ENCODE assay signal across 11 mouse cellular contexts in the genomic region with DNA sequence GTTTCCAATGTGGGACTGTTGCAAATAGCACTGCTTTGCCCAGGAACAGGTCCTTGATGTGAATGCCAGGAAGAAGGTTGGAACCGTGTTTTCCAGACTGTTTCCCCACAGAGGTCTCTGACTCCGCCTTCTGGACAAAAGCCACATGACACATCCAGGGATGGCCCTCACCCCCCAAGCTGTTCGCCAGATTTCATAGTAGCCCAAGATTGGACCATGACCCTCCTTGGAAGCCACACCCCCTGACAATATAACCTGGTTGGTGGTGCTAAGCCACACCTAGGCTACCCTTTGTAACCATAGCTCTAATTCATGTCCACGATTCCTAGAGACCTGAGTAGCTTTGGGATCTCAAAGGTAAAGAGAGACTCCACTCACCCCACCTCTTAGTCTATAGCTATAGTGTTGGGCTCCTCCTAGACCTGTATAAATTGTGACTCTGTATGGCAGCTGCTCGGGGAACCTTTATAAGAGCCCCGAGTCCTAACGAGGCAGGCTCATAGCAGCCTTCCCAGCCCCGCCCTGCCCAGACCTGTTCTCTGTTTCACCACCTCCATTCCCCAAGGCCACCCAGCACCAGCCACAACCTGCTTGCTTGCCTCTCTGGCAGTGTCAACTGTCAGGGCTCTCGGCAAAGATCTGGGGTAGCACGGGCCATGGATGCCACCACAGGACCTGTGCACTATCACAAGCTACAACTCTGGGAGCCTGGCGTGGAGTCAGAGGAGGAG. TPM values are rescaled to one million over a fixed set of nuclear protein-coding genes. Genes with fewer than 3 reads are reported as not detected.
DNase-seq lines count a peak whose midpoint lies in the region; ATAC-seq and TF ChIP-seq lines count a peak whose summit lies in the region.
"Had no signal": no experiment of that assay in that cellular context is flagged by ENCODE, and none has a peak within 500 bp of the region (broad histone marks: within the 10 kb centered on the region; RNA-seq: fewer than 3 reads in every experiment).

A gene (plus strand): TSS at position 564 of the 731 bp plus-strand sequence.

- CTCF ChIA-PET in Patski (lab: Charles Lee), result interaction anchor here (1.2 to 2.2 kb wide), 6 partner anchors 29 to 129 kb away, joined by 3 to 7 read pairs (median 3); a partner anchor contains a TSS

- H3K27ac ChIP-seq in heart, postnatal 0 days (ENCODE audit: low read depth), result no peak within 1 kb of the TSS
- no peak within 1 kb of the TSS for H3K27ac ChIP-seq in heart, embryonic 10.5 days
- H3K27ac ChIP-seq in intestine, embryonic 14.5 days (ENCODE audit: low read depth), result peak within 1 kb of the TSS; percentile 54; the same call in 1 of the 2 replicates
- no peak within 1 kb of the TSS for H3K27ac ChIP-seq in liver, embryonic 14.5 days
- H3K27ac ChIP-seq in neural tube, embryonic 15.5 days (replicated peaks), result no peak within 1 kb of the TSS
- H3K27ac ChIP-seq: limb, embryonic 12.5 days had no signal

- no peak for DNase-seq in heart, postnatal 0 days (ENCODE audit: low spot score)
- no peak for DNase-seq in heart, embryonic 10.5 days (ENCODE audit: low spot score)
- no peak for DNase-seq in Patski (ENCODE audit: low read depth, low spot score)
- peak; percentile 68 for DNase-seq in intestine, embryonic 14.5 days (ENCODE audit: low spot score)
- no peak for DNase-seq in liver, embryonic 14.5 days (ENCODE audit: low read depth in 3 of 3, low spot score in 3 of 3)
- no peak for DNase-seq in left cerebral cortex, adult 8-10 months (ENCODE audit: low spot score in 2 of 2)

- H3K9me3 ChIP-seq in heart, postnatal 0 days (replicated peaks; ENCODE audit: control insufficient read depth, low read length), result no peaks in the 10 kb centered on the region
- no peaks in the 10 kb centered on the region for H3K9me3 ChIP-seq in heart, embryonic 10.5 days
- H3K9me3 ChIP-seq in intestine, embryonic 14.5 days (ENCODE audit: control insufficient read depth, low read length), result no peaks in the 10 kb centered on the region
- no peaks in the 10 kb centered on the region for H3K9me3 ChIP-seq in liver, embryonic 14.5 days (ENCODE audit: control insufficient read depth, low read length)
- no peaks in the 10 kb centered on the region for H3K9me3 ChIP-seq in neural tube, embryonic 15.5 days (replicated peaks)
- H3K9me3 ChIP-seq: limb, embryonic 12.5 days had no signal

- no peak for ATAC-seq in heart, postnatal 0 days (ENCODE audit: insufficient read depth, low read depth)
- peak; percentile 27 for ATAC-seq in Patski
- ATAC-seq in intestine, embryonic 14.5 days (replicated peaks; ENCODE audit: low FRiP score, low TSS enrichment, low read depth), result peak; percentile 92
- ATAC-seq in liver, embryonic 14.5 days (ENCODE audit: insufficient read depth), result no peak
- no peak for ATAC-seq in neural tube, embryonic 15.5 days (ENCODE audit: low FRiP score)
- no peak for ATAC-seq in cerebellum, adult (ENCODE audit: insufficient number of reproducible peaks, low FRiP score, low TSS enrichment)

- no peak within 1 kb of the TSS for H3K9ac ChIP-seq in heart, postnatal 0 days (replicated peaks; ENCODE audit: low read depth, low read length)
- H3K9ac ChIP-seq in intestine, embryonic 14.5 days (ENCODE audit: low read length), result no peak within 1 kb of the TSS
- no peak within 1 kb of the TSS for H3K9ac ChIP-seq in liver, embryonic 14.5 days (replicated peaks)
- no peak within 1 kb of the TSS for H3K9ac ChIP-seq in neural tube, embryonic 15.5 days (replicated peaks)
- H3K9ac ChIP-seq: limb, embryonic 12.5 days had no signal

- no peaks in the 10 kb centered on the region for H3K27me3 ChIP-seq in heart, postnatal 0 days (ENCODE audit: control insufficient read depth, insufficient read depth, low read length)
- H3K27me3 ChIP-seq in heart, embryonic 10.5 days (ENCODE audit: insufficient read depth, poor library complexity, severe bottlenecking), result peaks cover 12% of the 10 kb centered on the region; the same call in 1 of the 2 replicates
- H3K27me3 ChIP-seq in Patski, result no peaks in the 10 kb centered on the region
- no peaks in the 10 kb centered on the region for H3K27me3 ChIP-seq in intestine, embryonic 14.5 days (replicated peaks; ENCODE audit: control insufficient read depth, insufficient read depth, low read length)
- H3K27me3 ChIP-seq in liver, embryonic 14.5 days (ENCODE audit: control insufficient read depth, insufficient read depth, low read length), result no peaks in the 10 kb centered on the region
- no peaks in the 10 kb centered on the region for H3K27me3 ChIP-seq in neural tube, embryonic 15.5 days (replicated peaks)
- H3K27me3 ChIP-seq: limb, embryonic 12.5 days had no signal

- in situ Hi-C loops in Patski (cut with MboI; ENCODE audit: low pct_unique_long_range_greater_than_20kb), result no loop called here

- H3K36me3 ChIP-seq in heart, postnatal 0 days (replicated peaks; ENCODE audit: control insufficient read depth, insufficient read depth, low read length), result no peaks in the 10 kb centered on the region
- H3K36me3 ChIP-seq in heart, embryonic 10.5 days, result no peaks in the 10 kb centered on the region
- no peaks in the 10 kb centered on the region for H3K36me3 ChIP-seq in intestine, embryonic 14.5 days (ENCODE audit: control insufficient read depth, insufficient read depth, low read length)
- H3K36me3 ChIP-seq in liver, embryonic 14.5 days (replicated peaks; ENCODE audit: control insufficient read depth, insufficient read depth, low read depth), result no peaks in the 10 kb centered on the region
- no peaks in the 10 kb centered on the region for H3K36me3 ChIP-seq in neural tube, embryonic 15.5 days
- H3K36me3 ChIP-seq: limb, embryonic 12.5 days had no signal

- POLR2A ChIA-PET in Patski (lab: Charles Lee), result interaction anchor here (0.7 kb wide), 1 partner anchor 53 kb away, joined by 3 read pairs; no protein-coding TSS in a partner anchor

- H3K4me3 ChIP-seq in heart, postnatal 0 days (ENCODE audit: low read depth, low read length), result no peak within 1 kb of the TSS
- no peak within 1 kb of the TSS for H3K4me3 ChIP-seq in heart, embryonic 10.5 days
- no peak within 1 kb of the TSS for H3K4me3 ChIP-seq in intestine, embryonic 14.5 days (ENCODE audit: low read depth, low read length)
- no peak within 1 kb of the TSS for H3K4me3 ChIP-seq in liver, embryonic 14.5 days (ENCODE audit: insufficient read depth in 1 of 2, low read depth in 2 of 2, low read length in 2 of 2)
- H3K4me3 ChIP-seq in neural tube, embryonic 15.5 days (replicated peaks), result no peak within 1 kb of the TSS
- H3K4me3 ChIP-seq: erythroblast, embryonic 14.5 days; limb, embryonic 12.5 days had no signal

- TF ChIP-seq CTCF in heart, postnatal 0 days (IDR thresholded peaks at IDR 0.05; ENCODE audit: low read depth), result 0 out of 2 replicates have a peak, but pooled peaks have one; percentile 18
- TF ChIP-seq CTCF in Patski (IDR thresholded peaks at IDR 0.05), result no peak
- 0 out of 2 replicates have a peak, but pooled peaks have one; percentile 6 for TF ChIP-seq CTCF in liver, embryonic 14.5 days (IDR thresholded peaks at IDR 0.05; ENCODE audit: low read depth)

- H3K4me2 ChIP-seq in heart, postnatal 0 days (ENCODE audit: low read depth, low read length), result no peak within 1 kb of the TSS
- peak within 1 kb of the TSS; percentile 33 for H3K4me2 ChIP-seq in intestine, embryonic 14.5 days (ENCODE audit: low read length)
- H3K4me2 ChIP-seq in liver, embryonic 14.5 days (ENCODE audit: low read depth), result no peak within 1 kb of the TSS
- no peak within 1 kb of the TSS for H3K4me2 ChIP-seq in neural tube, embryonic 15.5 days
- H3K4me2 ChIP-seq: limb, embryonic 12.5 days had no signal

- no peak for TF ChIP-seq EP300 in heart, postnatal 0 days (IDR thresholded peaks at IDR 0.05; ENCODE audit: low read depth)
- TF ChIP-seq EP300 in liver, embryonic 14.5 days (IDR thresholded peaks at IDR 0.05; ENCODE audit: low read depth), result no peak

- 53% methylated on average over 11 of the region's 11 CpGs for WGBS in heart, postnatal 0 days
- 63% methylated on average over 11 of the region's 11 CpGs for WGBS in heart, embryonic 10.5 days
- WGBS in intestine, embryonic 14.5 days, result 60% methylated on average over 11 of the region's 11 CpGs
- WGBS in liver, embryonic 14.5 days (ENCODE audit: insufficient replicate concordance), result 52% methylated on average over 11 of the region's 11 CpGs
- WGBS in neural tube, embryonic 15.5 days, result 71% methylated on average over 11 of the region's 11 CpGs

- H3K4me1 ChIP-seq in heart, postnatal 0 days (ENCODE audit: control insufficient read depth, insufficient read depth), result peaks cover 12% of the 10 kb centered on the region; the same call in 1 of the 2 replicates
- 0 out of 2 replicates have a peak, but pooled peaks cover 6% of the 10 kb centered on the region for H3K4me1 ChIP-seq in heart, embryonic 10.5 days
- H3K4me1 ChIP-seq in intestine, embryonic 14.5 days (replicated peaks; ENCODE audit: control insufficient read depth, insufficient read depth, low read length), result 0 out of 2 replicates have a peak, but pooled peaks cover 6% of the 10 kb centered on the region
- no peaks in the 10 kb centered on the region for H3K4me1 ChIP-seq in liver, embryonic 14.5 days (replicated peaks; ENCODE audit: control insufficient read depth in 2 of 2, insufficient read depth in 2 of 2, low read length in 1 of 2)
- H3K4me1 ChIP-seq in neural tube, embryonic 15.5 days, result peaks cover 6% of the 10 kb centered on the region
- H3K4me1 ChIP-seq: limb, embryonic 12.5 days had no signal

RNA-seq across cellular contexts. Expression of the gene that starts here (rescaled TPM):
- 5.3 TPM in 1 of 2 replicates, not detected in the other for total RNA-seq in heart, postnatal 0 days (2014; rRNA removed; ENCODE audit: low replicate concordance)
- 0.05 TPM in 1 of 2 replicates, not detected in the other for polyA plus RNA-seq in heart, postnatal 0 days (2015; fragmentation: Nextera tagmentation; extraction: Ambion mirVana)
- not detected in 2 replicates for polyA plus RNA-seq in heart, embryonic 10.5 days (2016; fragmentation: Nextera tagmentation; extraction: Ambion mirVana)
- polyA plus RNA-seq in Patski (2021), result 0.23 TPM
- 6.7 and 7.0 TPM in 2 replicates for polyA plus RNA-seq in intestine, embryonic 14.5 days (2014; fragmentation: Nextera tagmentation; extraction: Ambion mirVana)
- 0.10 and 0.18 TPM in 2 replicates for polyA plus RNA-seq in liver, embryonic 14.5 days (2012; rRNA removed)
- polyA plus RNA-seq in liver, embryonic 14.5 days (2014; fragmentation: Nextera tagmentation; extraction: Ambion mirVana), result 0.25 and 0.38 TPM in 2 replicates
- total RNA-seq in left cerebral cortex, adult 8-10 months (2022), result under 1 TPM in 1 of 4 experiments, not detected in 3; 0.23 TPM
- polyA plus RNA-seq in neural tube, embryonic 15.5 days (2015; fragmentation: Nextera tagmentation; extraction: Ambion mirVana), result 1.2 TPM in 1 of 2 replicates, not detected in the other
- total RNA-seq: hematopoietic stem cell, adult 5-6 weeks had no signal
- polyA plus RNA-seq: erythroblast, embryonic 14.5 days had no signal

Comparison
In these comparisons a context has a peak if more than half of its experiments do, and no peak if none do; other contexts are left out.
1. Peak in ATAC-seq in Patski; RNA of the gene not detected or under 1 TPM.